In the genomic region with DNA sequence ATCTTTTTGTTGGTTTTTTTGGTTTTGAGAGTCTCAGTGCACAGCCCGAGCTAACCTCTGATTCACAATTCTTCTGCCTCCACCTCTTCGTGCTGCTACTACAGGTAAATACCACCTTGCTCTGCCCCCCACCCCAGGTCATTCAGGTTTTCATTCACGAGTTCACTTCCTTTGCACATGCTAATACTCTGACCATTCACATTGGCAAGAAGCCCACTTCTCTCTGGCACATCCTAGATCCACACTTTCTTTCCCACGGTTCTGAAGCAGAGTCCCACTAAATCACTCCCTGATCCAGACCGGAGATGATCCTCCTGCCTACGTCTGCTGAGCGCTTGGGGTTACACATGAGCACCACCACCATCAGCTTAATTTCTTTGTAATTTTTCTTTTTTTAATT, we compare ENCODE assay signal across 10 mouse cellular contexts. TPM values are rescaled to one million over a fixed set of nuclear protein-coding genes. Genes with fewer than 3 reads are reported as not detected.
DNase-seq lines count a peak whose midpoint lies in the region; ATAC-seq and TF ChIP-seq lines count a peak whose summit lies in the region.
"Had no signal": no experiment of that assay in that cellular context is flagged by ENCODE, and none has a peak within 500 bp of the region (broad histone marks: within the 10 kb centered on the region; RNA-seq: fewer than 3 reads in every experiment).

No protein-coding gene starts in this region.

- H3K9ac ChIP-seq in heart, embryonic 13.5 days = peak overlapping the region; percentile 92
- peak overlapping the region; percentile 93 for H3K9ac ChIP-seq in forebrain, embryonic 13.5 days
- peak overlapping the region; percentile 94 for H3K9ac ChIP-seq in liver, embryonic 16.5 days (ENCODE audit: low read depth, low read length)

- WGBS in heart, embryonic 13.5 days = 81% methylated on average over 7 of the region's 7 CpGs
- WGBS in forebrain, embryonic 13.5 days = 86% methylated on average over 7 of the region's 7 CpGs
- 77% methylated on average over 7 of the region's 7 CpGs for WGBS in liver, embryonic 16.5 days (ENCODE audit: insufficient replicate concordance)

- no peak for DNase-seq in heart, adult 18-20 months
- no peak for DNase-seq in embryo, embryonic 10 days (ENCODE audit: low spot score)
- no peak for DNase-seq in adrenal gland, postnatal 25 days

- H3K4me2 ChIP-seq in heart, embryonic 13.5 days = peak overlapping the region; percentile 89
- H3K4me2 ChIP-seq in forebrain, embryonic 13.5 days = peak overlapping the region; percentile 83
- H3K4me2 ChIP-seq in liver, embryonic 16.5 days (ENCODE audit: low read depth, low read length) = peak overlapping the region; percentile 82

- H3K36me3 ChIP-seq in heart, embryonic 13.5 days = peaks cover 43% of the 10 kb centered on the region
- peaks cover 47% of the 10 kb centered on the region for H3K36me3 ChIP-seq in E14TG2a.4 (ENCODE audit: insufficient read depth, low read length)
- peaks cover 42% of the 10 kb centered on the region for H3K36me3 ChIP-seq in forebrain, embryonic 13.5 days (ENCODE audit: poor library complexity, severe bottlenecking)
- H3K36me3 ChIP-seq in liver, embryonic 16.5 days (ENCODE audit: control insufficient read depth, insufficient read depth) = peaks cover 20% of the 10 kb centered on the region

- H3K27me3 ChIP-seq in heart, embryonic 13.5 days (replicated peaks) = peaks cover 22% of the 10 kb centered on the region
- H3K27me3 ChIP-seq in E14TG2a.4 (ENCODE audit: insufficient read depth, low read length) = no peaks in the 10 kb centered on the region
- no peaks in the 10 kb centered on the region for H3K27me3 ChIP-seq in forebrain, embryonic 13.5 days
- no peaks in the 10 kb centered on the region for H3K27me3 ChIP-seq in liver, embryonic 16.5 days (ENCODE audit: control insufficient read depth, insufficient read depth, low read depth, low read length)

- H3K9me3 ChIP-seq in heart, embryonic 13.5 days = no peaks in the 10 kb centered on the region
- no peaks in the 10 kb centered on the region for H3K9me3 ChIP-seq in E14TG2a.4 (ENCODE audit: low read length)
- no peaks in the 10 kb centered on the region for H3K9me3 ChIP-seq in forebrain, embryonic 13.5 days (replicated peaks)
- H3K9me3 ChIP-seq in liver, embryonic 16.5 days (replicated peaks; ENCODE audit: control insufficient read depth, low read length) = no peaks in the 10 kb centered on the region

- H3K4me1 ChIP-seq in heart, embryonic 13.5 days = peaks cover 32% of the 10 kb centered on the region
- H3K4me1 ChIP-seq in E14TG2a.4 (replicated peaks; ENCODE audit: low read depth, low read length) = peaks cover 67% of the 10 kb centered on the region
- H3K4me1 ChIP-seq in forebrain, embryonic 13.5 days = peaks cover 32% of the 10 kb centered on the region
- peaks cover 27% of the 10 kb centered on the region for H3K4me1 ChIP-seq in liver, embryonic 16.5 days (ENCODE audit: control insufficient read depth, low read depth, low read length)

- no peak overlapping the region for H3K27ac ChIP-seq in heart, embryonic 13.5 days (replicated peaks)
- no peak overlapping the region for H3K27ac ChIP-seq in forebrain, embryonic 13.5 days
- H3K27ac ChIP-seq in liver, embryonic 16.5 days (ENCODE audit: low read length) = no peak overlapping the region

- ATAC-seq in heart, embryonic 13.5 days (ENCODE audit: extremely low read depth, insufficient number of reproducible peaks, low FRiP score, low TSS enrichment) = no peak
- no peak for ATAC-seq in forebrain, embryonic 13.5 days
- ATAC-seq in liver, embryonic 16.5 days (ENCODE audit: low read depth) = no peak
- no peak for ATAC-seq in CD4-positive, CD25-positive, alpha-beta regulatory T cell, adult 4 months

- no peak for TF ChIP-seq CTCF in E14TG2a.4 (conservative IDR thresholded peaks at IDR 0.05; ENCODE audit: low read length)

- H3K4me3 ChIP-seq in heart, embryonic 13.5 days = peak overlapping the region; percentile 69
- peak overlapping the region; percentile 91 for H3K4me3 ChIP-seq in E14TG2a.4 (replicated peaks; ENCODE audit: low read length)
- peak overlapping the region; percentile 80 for H3K4me3 ChIP-seq in forebrain, embryonic 13.5 days
- peak overlapping the region; percentile 80 for H3K4me3 ChIP-seq in liver, embryonic 16.5 days (ENCODE audit: low read depth, low read length)

RNA-seq across cellular contexts. Expression of a gene that starts 1.2 kb away (rescaled TPM):
- polyA plus RNA-seq in heart, embryonic 13.5 days (2015; fragmentation: Nextera tagmentation; extraction: Ambion mirVana) = 88.2 and 93.2 TPM in 2 replicates
- 10 to 100 TPM; 79.6 to 85.6 TPM for total RNA-seq in heart, adult 18-20 months (2021)
- 101 and 106 TPM in 2 replicates for polyA plus RNA-seq in forebrain, embryonic 13.5 days (2015; fragmentation: Nextera tagmentation; extraction: Ambion mirVana)
- 34.4 and 40.6 TPM in 2 replicates for polyA plus RNA-seq in liver, embryonic 16.5 days (2015; fragmentation: Nextera tagmentation; extraction: Ambion mirVana)
- 83.9 and 97.6 TPM in 2 replicates for total RNA-seq in adrenal gland, postnatal 25 days (2021)
- polyA plus RNA-seq in CD4-positive, CD25-positive, alpha-beta regulatory T cell, adult 4 months (2017; shearing (Covaris generic)) = 10 to 100 TPM; 15.2 to 16.1 TPM

RNA-seq across cellular contexts. Expression of a gene that starts 1.3 kb away (rescaled TPM):
- 8.5 and 9.1 TPM in 2 replicates for polyA plus RNA-seq in heart, embryonic 13.5 days (2015; fragmentation: Nextera tagmentation; extraction: Ambion mirVana)
- 1 to 10 TPM; 1.6 to 4.3 TPM for total RNA-seq in heart, adult 18-20 months (2021)
- polyA plus RNA-seq in forebrain, embryonic 13.5 days (2015; fragmentation: Nextera tagmentation; extraction: Ambion mirVana) = 30.1 and 35.0 TPM in 2 replicates
- 1.3 and 1.4 TPM in 2 replicates for polyA plus RNA-seq in liver, embryonic 16.5 days (2015; fragmentation: Nextera tagmentation; extraction: Ambion mirVana)
- total RNA-seq in adrenal gland, postnatal 25 days (2021) = 12.3 and 17.5 TPM in 2 replicates
- polyA plus RNA-seq in CD4-positive, CD25-positive, alpha-beta regulatory T cell, adult 4 months (2017; shearing (Covaris generic)) = 1 to 10 TPM; 3.9 to 5.4 TPM
- total RNA-seq: common myeloid progenitor, adult 5-6 weeks had no signal

RNA-seq across cellular contexts. Expression of a gene that starts 27.3 kb away (rescaled TPM):
- polyA plus RNA-seq in heart, embryonic 13.5 days (2015; fragmentation: Nextera tagmentation; extraction: Ambion mirVana) = 138 and 158 TPM in 2 replicates
- 100 to 1,000 TPM in 1 of 2 experiments, 10 to 100 TPM in 1; 98.6 to 108 TPM for total RNA-seq in heart, adult 18-20 months (2021)
- 49.0 and 56.1 TPM in 2 replicates for polyA plus RNA-seq in forebrain, embryonic 13.5 days (2015; fragmentation: Nextera tagmentation; extraction: Ambion mirVana)
- 159 and 174 TPM in 2 replicates for polyA plus RNA-seq in liver, embryonic 16.5 days (2015; fragmentation: Nextera tagmentation; extraction: Ambion mirVana)
- 43.9 and 49.2 TPM in 2 replicates for total RNA-seq in adrenal gland, postnatal 25 days (2021)
- polyA plus RNA-seq in CD4-positive, CD25-positive, alpha-beta regulatory T cell, adult 4 months (2017; shearing (Covaris generic)) = 10 to 100 TPM; 54.9 to 76.4 TPM

RNA-seq across cellular contexts. Expression of a gene that starts 29.4 kb away (rescaled TPM):
- 2.2 and 2.4 TPM in 2 replicates for polyA plus RNA-seq in heart, embryonic 13.5 days (2015; fragmentation: Nextera tagmentation; extraction: Ambion mirVana)
- total RNA-seq in heart, adult 18-20 months (2021) = 10 to 100 TPM; 10.2 to 10.8 TPM
- polyA plus RNA-seq in forebrain, embryonic 13.5 days (2015; fragmentation: Nextera tagmentation; extraction: Ambion mirVana) = 0.13 and 0.14 TPM in 2 replicates
- 0.15 and 0.31 TPM in 2 replicates for polyA plus RNA-seq in liver, embryonic 16.5 days (2015; fragmentation: Nextera tagmentation; extraction: Ambion mirVana)
- total RNA-seq in adrenal gland, postnatal 25 days (2021) = not detected in 2 replicates
- polyA plus RNA-seq in CD4-positive, CD25-positive, alpha-beta regulatory T cell, adult 4 months (2017; shearing (Covaris generic)) = not detected
- total RNA-seq: common myeloid progenitor, adult 5-6 weeks had no signal
- polyA plus RNA-seq: liver, adult 2 months had no signal

RNA-seq across cellular contexts. Expression of a gene that starts 29.9 kb away (rescaled TPM):
- 0.70 and 1.4 TPM in 2 replicates for polyA plus RNA-seq in heart, embryonic 13.5 days (2015; fragmentation: Nextera tagmentation; extraction: Ambion mirVana)
- total RNA-seq in heart, adult 18-20 months (2021) = 1 to 10 TPM in 1 of 2 experiments, under 1 TPM in 1; 0.41 to 1.4 TPM
- polyA plus RNA-seq in forebrain, embryonic 13.5 days (2015; fragmentation: Nextera tagmentation; extraction: Ambion mirVana) = 3.8 and 4.0 TPM in 2 replicates
- 19.4 and 23.5 TPM in 2 replicates for polyA plus RNA-seq in liver, embryonic 16.5 days (2015; fragmentation: Nextera tagmentation; extraction: Ambion mirVana)
- total RNA-seq in adrenal gland, postnatal 25 days (2021) = 0.61 and 1.9 TPM in 2 replicates
- polyA plus RNA-seq in CD4-positive, CD25-positive, alpha-beta regulatory T cell, adult 4 months (2017; shearing (Covaris generic)) = under 1 TPM in 1 of 2 experiments, not detected in 1; 0.73 TPM
- total RNA-seq: common myeloid progenitor, adult 5-6 weeks had no signal
